Mouse (Mus musculus) stomach, embryonic 14.5 days (tissue): Measurements from ENCODE around the gene Phf23. TPM values are rescaled to one million over a fixed set of nuclear protein-coding genes. Genes with fewer than 3 reads are reported as not detected.

Source experiments
- ATAC-seq: fragments of 200-750 bp; cut with Nextera tagmentation; 2 replicates; pipeline ENCODE4 v1.8.0; 2017; ENCODE audit warnings: low read depth, moderate TSS enrichment; ENCODE audit not compliant: insufficient number of reproducible peaks, insufficient read depth, low FRiP score
- H3K27ac ChIP-seq: fragments of 300-500 bp; sonication (generic); 2 replicates; pipeline ENCODE4 v1.5.1; 2014; ENCODE audit warnings: mild to moderate bottlenecking, low read length, moderate library complexity, mixed read lengths
- H3K27me3 ChIP-seq: fragments of 300-500 bp; sonication (generic); 2 replicates; pipeline ENCODE4 v1.6.1; 2014; ENCODE audit warnings: low read length, control low read depth, mixed read lengths; ENCODE audit not compliant: control insufficient read depth, insufficient read depth
- H3K36me3 ChIP-seq: fragments of 300-500 bp; sonication (generic); 2 replicates; pipeline ENCODE4 v1.6.1; 2014; ENCODE audit warnings: mild to moderate bottlenecking, control low read depth, low read length, moderate library complexity, mixed read lengths; ENCODE audit not compliant: control insufficient read depth, insufficient read depth
- H3K4me1 ChIP-seq: fragments of 300-500 bp; sonication (generic); 2 replicates; pipeline ENCODE4 v1.6.1; 2014; ENCODE audit warnings: low read length, control low read depth, mixed read lengths; ENCODE audit not compliant: control insufficient read depth, insufficient read depth
- H3K4me2 ChIP-seq: fragments of 300-500 bp; sonication (generic); replicated peaks from 2 replicates; pipeline ENCODE4 v1.6.1; 2014; ENCODE audit warnings: low read depth, low read length, control low read depth
- H3K4me3 ChIP-seq: fragments of 300-500 bp; sonication (generic); 2 replicates; pipeline ENCODE4 v1.5.1; 2014; ENCODE audit warnings: low read depth, low read length, control low read depth
- H3K9ac ChIP-seq: fragments of 300-500 bp; sonication (generic); replicated peaks from 2 replicates; pipeline ENCODE4 v1.6.1; 2014; ENCODE audit warnings: low read depth, mild to moderate bottlenecking, control low read depth, low read length, moderate library complexity, mixed read lengths
- H3K9me3 ChIP-seq: fragments of 300-500 bp; sonication (generic); 2 replicates; pipeline ENCODE4 v1.6.1; 2016; ENCODE audit warnings: low read depth, low read length, control low read depth; ENCODE audit not compliant: control insufficient read depth
- WGBS: fragments of 180-500 bp; shearing (Covaris S2); extraction: QIAGEN DNeasy Blood & Tissue Kit; methylation state at CpG from one replicate; pipeline ENCODE4 v1.1.7; 2014; 5-methylcytosine and 5-hydroxymethylcytosine counted together
- polyA plus RNA-seq: library from polyadenylated mRNA; unstranded; fragments of >200 nt; fragmentation: Nextera tagmentation; extraction: Ambion mirVana; gene quantifications from 2 replicates; pipeline ENCODE4 v1.2.1, GENCODE M21; 2014

Phf23 gene
- 40.2 and 47.9 TPM in 2 replicates for polyA plus RNA-seq

GRCm38 (mm10) chr11:69995391-69995960, at the start of gene Phf23:
Gene Phf23, plus strand, starts transcription at chr11:69995777.
- 1% methylated on average over 35 of the region's 36 CpGs for WGBS
- peak within 1 kb of the TSS; percentile 99 for H3K27ac ChIP-seq
- no peaks in the 10 kb centered on the region for H3K9me3 ChIP-seq
- H3K9ac ChIP-seq, result peak within 1 kb of the TSS; percentile 98
- H3K36me3 ChIP-seq, result peaks cover 33% of the 10 kb centered on the region
- H3K4me3 ChIP-seq, result peak within 1 kb of the TSS; percentile 65
- no peaks in the 10 kb centered on the region for H3K27me3 ChIP-seq
- H3K4me2 ChIP-seq, result peak within 1 kb of the TSS; percentile 46
- peak; percentile 84 for ATAC-seq
- peaks cover 15% of the 10 kb centered on the region for H3K4me1 ChIP-seq

- Histone ChIP-seq H3K4me2 (peak overlapping the region; percentile 55), H3K27ac (peak overlapping the region; percentile 77; the same call in 1 of the 2 replicates), H3K9ac (no peak overlapping the region), H3K4me3 (peak overlapping the region; percentile 46), H3K27me3 (no peaks in the 10 kb centered on the region), H3K36me3 (peaks cover 21% of the 10 kb centered on the region), H3K4me1 (no peaks in the 10 kb centered on the region; the same call in 1 of the 2 replicates), H3K9me3 (no peaks in the 10 kb centered on the region)
- no peak for ATAC-seq
- WGBS, result 84% methylated on average over 18 of the region's 18 CpGs
Observed at GRCm38 (mm10) chr11:69945997-69946891, 49.3 kb upstream of the Phf23 start.

- no peaks in the 10 kb centered on the region for H3K9me3 ChIP-seq
- WGBS, result 2% methylated on average over 29 of the region's 29 CpGs
- peak; percentile 29 for ATAC-seq
Observed at GRCm38 (mm10) chr11:69947337-69948065, 48.1 kb upstream of the Phf23 start.

GRCm38 (mm10) chr11:69948066-69948762, 47.4 kb upstream of the Phf23 start, which contains the start of gene Slc2a4:
Gene Slc2a4, minus strand, starts transcription at chr11:69948188.
- Histone ChIP-seq H3K4me1 (no peaks in the 10 kb centered on the region; the same call in 1 of the 2 replicates), H3K27me3 (no peaks in the 10 kb centered on the region), H3K27ac (peak within 1 kb of the TSS; percentile 77), H3K9ac (peak within 1 kb of the TSS; percentile 47), H3K4me3 (peak within 1 kb of the TSS; percentile 46), H3K4me2 (peak within 1 kb of the TSS; percentile 55), H3K9me3 (no peaks in the 10 kb centered on the region), H3K36me3 (peaks cover 17% of the 10 kb centered on the region)
- peak; percentile 93 for ATAC-seq
- WGBS, result under 1% methylated on average over 34 of the region's 34 CpGs

More at GRCm38 (mm10) chr11:69947337-69948065, 48.1 kb upstream of the Phf23 start:
- Histone ChIP-seq H3K27me3 (no peaks in the 10 kb centered on the region), H3K4me3 (peak overlapping the region; percentile 46), H3K4me2 (peak overlapping the region; percentile 55), H3K36me3 (peaks cover 20% of the 10 kb centered on the region), H3K9ac (peak overlapping the region; percentile 47), H3K4me1 (no peaks in the 10 kb centered on the region; the same call in 1 of the 2 replicates), H3K27ac (peak overlapping the region; percentile 77)

GRCm38 (mm10) chr11:69948763-69949150, 46.8 kb upstream of the Phf23 start:
- peak overlapping the region; percentile 77 for H3K27ac ChIP-seq
- H3K4me2 ChIP-seq, result peak overlapping the region; percentile 55
- under 1% methylated on average over 14 of the region's 14 CpGs for WGBS
- H3K9ac ChIP-seq, result peak overlapping the region; percentile 28; the same call in 1 of the 2 replicates
- no peaks in the 10 kb centered on the region; the same call in 1 of the 2 replicates for H3K4me1 ChIP-seq
- H3K27me3 ChIP-seq, result no peaks in the 10 kb centered on the region
- H3K4me3 ChIP-seq, result peak overlapping the region; percentile 46
- peak; percentile 34; the same call in 1 of the 2 replicates for ATAC-seq
- no peaks in the 10 kb centered on the region for H3K9me3 ChIP-seq
- peaks cover 17% of the 10 kb centered on the region for H3K36me3 ChIP-seq

- no peaks in the 10 kb centered on the region for H3K27me3 ChIP-seq
- no peak overlapping the region for H3K4me3 ChIP-seq
- no peak for ATAC-seq
- no peak overlapping the region for H3K27ac ChIP-seq
- no peaks in the 10 kb centered on the region for H3K9me3 ChIP-seq
- no peaks in the 10 kb centered on the region for H3K36me3 ChIP-seq
- H3K9ac ChIP-seq, result no peak overlapping the region
- no peaks in the 10 kb centered on the region; the same call in 1 of the 2 replicates for H3K4me1 ChIP-seq
- WGBS, result 39% methylated on average over 4 of the region's 4 CpGs
- no peak overlapping the region for H3K4me2 ChIP-seq
Observed at GRCm38 (mm10) chr11:69950807-69951459, 44.6 kb upstream of the Phf23 start.

- Histone ChIP-seq H3K4me3 (no peak overlapping the region), H3K27ac (no peak overlapping the region), H3K4me2 (no peak overlapping the region), H3K27me3 (no peaks in the 10 kb centered on the region), H3K9me3 (no peaks in the 10 kb centered on the region), H3K36me3 (no peaks in the 10 kb centered on the region), H3K9ac (no peak overlapping the region), H3K4me1 (no peaks in the 10 kb centered on the region; the same call in 1 of the 2 replicates)
- no peak for ATAC-seq
- WGBS, result 43% methylated on average over 1 of the region's 1 CpGs
Observed at GRCm38 (mm10) chr11:69952274-69952673, 43.3 kb upstream of the Phf23 start.
